Mouse (Mus musculus): ENCODE measurements around the gene Dtx2. TPM values are rescaled to one million over a fixed set of nuclear protein-coding genes. Genes with fewer than 3 reads are reported as not detected.

Dtx2 gene
- polyA plus RNA-seq, 1 experiment from 2014 or later, result 21.6 TPM

GRCm38 (mm10) chr5:135984546-135985044 is 10.0 kb upstream of the Dtx2 start:
- Histone ChIP-seq H3K9me3 (ENCODE audit: control insufficient read depth, low read length) (no peaks in the 10 kb centered on the region), H3K27ac (ENCODE audit: low read depth, low read length) (no peak overlapping the region), H3K9ac (ENCODE audit: low read depth, low read length) (no peak overlapping the region), H3K4me3 (ENCODE audit: low read depth, low read length) (no peak overlapping the region), H3K4me2 (replicated peaks; ENCODE audit: low read depth, low read length) (no peak overlapping the region), H3K4me1 (replicated peaks; ENCODE audit: control insufficient read depth, insufficient read depth, low read length) (no peaks in the 10 kb centered on the region), H3K36me3 (ENCODE audit: control insufficient read depth, insufficient read depth, low read length) (no peaks in the 10 kb centered on the region), H3K27me3 (ENCODE audit: control insufficient read depth, insufficient read depth, low read length) (no peaks in the 10 kb centered on the region)
- 65% methylated on average over 6 of the region's 6 CpGs for WGBS
- ATAC-seq (ENCODE audit: low FRiP score) (no peak), DNase-seq (ENCODE audit: low spot score) (no peak)

- ATAC-seq (ENCODE audit: low FRiP score) (no peak), DNase-seq (ENCODE audit: low spot score) (no peak)
- no peaks in the 10 kb centered on the region for H3K9me3 ChIP-seq (ENCODE audit: control insufficient read depth, low read length)
- no peak overlapping the region for H3K27ac ChIP-seq (ENCODE audit: low read depth, low read length)
- no peak overlapping the region for H3K9ac ChIP-seq (ENCODE audit: low read depth, low read length)
- H3K36me3 ChIP-seq (ENCODE audit: control insufficient read depth, insufficient read depth, low read length), result no peaks in the 10 kb centered on the region
- WGBS, result 61% methylated on average over 11 of the region's 11 CpGs
- no peaks in the 10 kb centered on the region for H3K27me3 ChIP-seq (ENCODE audit: control insufficient read depth, insufficient read depth, low read length)
- H3K4me1 ChIP-seq (replicated peaks; ENCODE audit: control insufficient read depth, insufficient read depth, low read length), result no peaks in the 10 kb centered on the region
- no peak overlapping the region for H3K4me3 ChIP-seq (ENCODE audit: low read depth, low read length)
- H3K4me2 ChIP-seq (replicated peaks; ENCODE audit: low read depth, low read length), result no peak overlapping the region
Observed at GRCm38 (mm10) chr5:135987248-135987647, 7.4 kb upstream of the Dtx2 start.

GRCm38 (mm10) chr5:135990601-135991000 is 4.0 kb upstream of the Dtx2 start:
- Histone ChIP-seq H3K36me3 (ENCODE audit: control insufficient read depth, insufficient read depth, low read length) (no peaks in the 10 kb centered on the region), H3K27me3 (ENCODE audit: control insufficient read depth, insufficient read depth, low read length) (no peaks in the 10 kb centered on the region), H3K4me2 (replicated peaks; ENCODE audit: low read depth, low read length) (no peak overlapping the region), H3K4me1 (replicated peaks; ENCODE audit: control insufficient read depth, insufficient read depth, low read length) (0 out of 2 replicates have a peak, but pooled peaks cover 3% of the 10 kb centered on the region), H3K9me3 (ENCODE audit: control insufficient read depth, low read length) (no peaks in the 10 kb centered on the region), H3K9ac (ENCODE audit: low read depth, low read length) (no peak overlapping the region), H3K27ac (ENCODE audit: low read depth, low read length) (no peak overlapping the region), H3K4me3 (ENCODE audit: low read depth, low read length) (no peak overlapping the region)
- ATAC-seq (ENCODE audit: low FRiP score) (no peak), DNase-seq (ENCODE audit: low spot score) (no peak)
- 76% methylated on average over 5 of the region's 5 CpGs for WGBS

GRCm38 (mm10) chr5:135993381-135993965 is 1.1 kb upstream of the Dtx2 start:
- 71% methylated on average over 5 of the region's 5 CpGs for WGBS
- no peaks in the 10 kb centered on the region for H3K27me3 ChIP-seq (ENCODE audit: control insufficient read depth, insufficient read depth, low read length)

GRCm38 (mm10) chr5:135994335-135994724 is 270 bp upstream of the Dtx2 start:
- H3K4me1 ChIP-seq (replicated peaks; ENCODE audit: control insufficient read depth, insufficient read depth, low read length), result 0 out of 2 replicates have a peak, but pooled peaks cover 4% of the 10 kb centered on the region
- no peak overlapping the region; the same call in 1 of the 2 replicates for H3K4me3 ChIP-seq (ENCODE audit: low read depth, low read length)
- peaks cover 14% of the 10 kb centered on the region for H3K36me3 ChIP-seq (ENCODE audit: control insufficient read depth, insufficient read depth, low read length)
- 63% methylated on average over 8 of the region's 8 CpGs for WGBS
- DNase-seq (ENCODE audit: low spot score) (no peak), ATAC-seq (ENCODE audit: low FRiP score) (0 out of 2 replicates have a peak, but pooled peaks have one; percentile 10)
- H3K9me3 ChIP-seq (ENCODE audit: control insufficient read depth, low read length), result no peaks in the 10 kb centered on the region
- H3K4me2 ChIP-seq (replicated peaks; ENCODE audit: low read depth, low read length), result no peak overlapping the region
- no peaks in the 10 kb centered on the region for H3K27me3 ChIP-seq (ENCODE audit: control insufficient read depth, insufficient read depth, low read length)
- no peak overlapping the region for H3K27ac ChIP-seq (ENCODE audit: low read depth, low read length)
- no peak overlapping the region for H3K9ac ChIP-seq (ENCODE audit: low read depth, low read length)

More at GRCm38 (mm10) chr5:135993381-135993965, 1.1 kb upstream of the Dtx2 start:
- Histone ChIP-seq H3K4me2 (replicated peaks; ENCODE audit: low read depth, low read length) (no peak overlapping the region), H3K4me3 (ENCODE audit: low read depth, low read length) (no peak overlapping the region), H3K27ac (ENCODE audit: low read depth, low read length) (peak overlapping the region; percentile 24; the same call in 1 of the 2 replicates), H3K36me3 (ENCODE audit: control insufficient read depth, insufficient read depth, low read length) (peaks cover 8% of the 10 kb centered on the region; the same call in 1 of the 2 replicates), H3K9ac (ENCODE audit: low read depth, low read length) (no peak overlapping the region), H3K9me3 (ENCODE audit: control insufficient read depth, low read length) (no peaks in the 10 kb centered on the region), H3K4me1 (replicated peaks; ENCODE audit: control insufficient read depth, insufficient read depth, low read length) (0 out of 2 replicates have a peak, but pooled peaks cover 4% of the 10 kb centered on the region)
- DNase-seq (ENCODE audit: low spot score) (no peak), ATAC-seq (ENCODE audit: low FRiP score) (no peak)

GRCm38 (mm10) chr5:135996162-135996561 is 1.6 kb downstream of the Dtx2 start:
- Histone ChIP-seq H3K27me3 (ENCODE audit: control insufficient read depth, insufficient read depth, low read length) (no peaks in the 10 kb centered on the region), H3K9ac (ENCODE audit: low read depth, low read length) (no peak overlapping the region; the same call in 1 of the 2 replicates)

GRCm38 (mm10) chr5:136001222-136001621 is 6.6 kb downstream of the Dtx2 start:
- H3K4me2 ChIP-seq (replicated peaks; ENCODE audit: low read depth, low read length), result no peak overlapping the region
- ATAC-seq (ENCODE audit: low FRiP score), result no peak
- peaks cover 17% of the 10 kb centered on the region for H3K36me3 ChIP-seq (ENCODE audit: control insufficient read depth, insufficient read depth, low read length)
- H3K4me3 ChIP-seq (ENCODE audit: low read depth, low read length), result no peak overlapping the region
- no peak overlapping the region for H3K9ac ChIP-seq (ENCODE audit: low read depth, low read length)
- H3K27me3 ChIP-seq (ENCODE audit: control insufficient read depth, insufficient read depth, low read length), result no peaks in the 10 kb centered on the region
- 92% methylated on average over 6 of the region's 6 CpGs for WGBS
- H3K27ac ChIP-seq (ENCODE audit: low read depth, low read length), result no peak overlapping the region
- no peaks in the 10 kb centered on the region for H3K4me1 ChIP-seq (replicated peaks; ENCODE audit: control insufficient read depth, insufficient read depth, low read length)
- H3K9me3 ChIP-seq (ENCODE audit: control insufficient read depth, low read length), result no peaks in the 10 kb centered on the region
- DNase-seq (ENCODE audit: low spot score), result no peak

More at GRCm38 (mm10) chr5:135996162-135996561, 1.6 kb downstream of the Dtx2 start:
- H3K27ac ChIP-seq (ENCODE audit: low read depth, low read length), result no peak overlapping the region
- ATAC-seq (ENCODE audit: low FRiP score) (no peak), DNase-seq (ENCODE audit: low spot score) (no peak)
- no peak overlapping the region for H3K4me3 ChIP-seq (ENCODE audit: low read depth, low read length)
- H3K4me1 ChIP-seq (replicated peaks; ENCODE audit: control insufficient read depth, insufficient read depth, low read length), result 0 out of 2 replicates have a peak, but pooled peaks cover 4% of the 10 kb centered on the region
- H3K36me3 ChIP-seq (ENCODE audit: control insufficient read depth, insufficient read depth, low read length), result peaks cover 17% of the 10 kb centered on the region
- no peaks in the 10 kb centered on the region for H3K9me3 ChIP-seq (ENCODE audit: control insufficient read depth, low read length)
- WGBS, result 93% methylated on average over 8 of the region's 8 CpGs
- no peak overlapping the region for H3K4me2 ChIP-seq (replicated peaks; ENCODE audit: low read depth, low read length)

- ATAC-seq (ENCODE audit: low FRiP score), result no peak
- no peaks in the 10 kb centered on the region for H3K27me3 ChIP-seq (ENCODE audit: control insufficient read depth, insufficient read depth, low read length)
- H3K9me3 ChIP-seq (ENCODE audit: control insufficient read depth, low read length), result no peaks in the 10 kb centered on the region
- H3K4me2 ChIP-seq (replicated peaks; ENCODE audit: low read depth, low read length), result no peak overlapping the region
- H3K9ac ChIP-seq (ENCODE audit: low read depth, low read length), result no peak overlapping the region
- no peak overlapping the region for H3K27ac ChIP-seq (ENCODE audit: low read depth, low read length)
- H3K4me3 ChIP-seq (ENCODE audit: low read depth, low read length), result no peak overlapping the region
- no peaks in the 10 kb centered on the region for H3K4me1 ChIP-seq (replicated peaks; ENCODE audit: control insufficient read depth, insufficient read depth, low read length)
- 70% methylated on average over 2 of the region's 2 CpGs for WGBS
- no peak for DNase-seq (ENCODE audit: low spot score)
- peaks cover 17% of the 10 kb centered on the region for H3K36me3 ChIP-seq (ENCODE audit: control insufficient read depth, insufficient read depth, low read length)
Observed at GRCm38 (mm10) chr5:136002325-136002724, 7.7 kb downstream of the Dtx2 start.

GRCm38 (mm10) chr5:136002751-136003151 is 8.2 kb downstream of the Dtx2 start:
- WGBS, result 35% methylated on average over 3 of the region's 3 CpGs
- Histone ChIP-seq H3K4me1 (replicated peaks; ENCODE audit: control insufficient read depth, insufficient read depth, low read length) (no peaks in the 10 kb centered on the region), H3K4me2 (replicated peaks; ENCODE audit: low read depth, low read length) (no peak overlapping the region), H3K4me3 (ENCODE audit: low read depth, low read length) (no peak overlapping the region), H3K9me3 (ENCODE audit: control insufficient read depth, low read length) (no peaks in the 10 kb centered on the region), H3K36me3 (ENCODE audit: control insufficient read depth, insufficient read depth, low read length) (peaks cover 16% of the 10 kb centered on the region), H3K27me3 (ENCODE audit: control insufficient read depth, insufficient read depth, low read length) (no peaks in the 10 kb centered on the region), H3K9ac (ENCODE audit: low read depth, low read length) (no peak overlapping the region), H3K27ac (ENCODE audit: low read depth, low read length) (no peak overlapping the region)
- ATAC-seq (ENCODE audit: low FRiP score) (no peak), DNase-seq (ENCODE audit: low spot score) (no peak)
